Mouse (Mus musculus) limb, embryonic 13.5 days (tissue): ENCODE data around the gene Zp3. TPM values are rescaled to one million over a fixed set of nuclear protein-coding genes. Genes with fewer than 3 reads are reported as not detected.

Experiments used
- ATAC-seq: fragments of 200-750 bp; cut with Nextera tagmentation; 2 replicates; pipeline ENCODE4 v1.8.0; 2017; ENCODE audit warnings: low read depth, moderate number of reproducible peaks, moderate TSS enrichment; ENCODE audit not compliant: low FRiP score
- H3K27ac ChIP-seq: fragments of 300-500 bp; sonication (generic); 2 replicates; pipeline ENCODE4 v1.5.1; 2015; ENCODE audit warnings: inconsistent platforms, mild to moderate bottlenecking, moderate library complexity
- H3K27me3 ChIP-seq: fragments of 300-500 bp; sonication (generic); 2 replicates; pipeline ENCODE4 v1.6.1; 2015; ENCODE audit warnings: mild to moderate bottlenecking, inconsistent platforms
- H3K36me3 ChIP-seq: fragments of 300-500 bp; sonication (generic); 2 replicates; pipeline ENCODE4 v1.6.1; 2015; ENCODE audit warnings: inconsistent platforms, mild to moderate bottlenecking, moderate library complexity
- H3K4me1 ChIP-seq: fragments of 300-500 bp; sonication (generic); 2 replicates; pipeline ENCODE4 v1.6.1; 2015; ENCODE audit warnings: inconsistent platforms
- H3K4me2 ChIP-seq: fragments of 300-500 bp; sonication (generic); replicated peaks from 2 replicates; pipeline ENCODE4 v1.6.1; 2015; ENCODE audit warnings: inconsistent platforms, mild to moderate bottlenecking, moderate library complexity
- H3K4me3 ChIP-seq: fragments of 300-500 bp; sonication (generic); 2 replicates; pipeline ENCODE4 v1.5.1; 2015; ENCODE audit warnings: moderate library complexity, mild to moderate bottlenecking, inconsistent platforms
- H3K9ac ChIP-seq: fragments of 300-500 bp; sonication (generic); 2 replicates; pipeline ENCODE4 v1.6.1; 2015; ENCODE audit warnings: mild to moderate bottlenecking, inconsistent platforms
- H3K9me3 ChIP-seq: fragments of 300-500 bp; sonication (generic); 2 replicates; pipeline ENCODE4 v1.6.1; 2016; ENCODE audit warnings: inconsistent platforms
- WGBS: fragments of 180-500 bp; shearing (Covaris S2); methylation state at CpG from one replicate; pipeline ENCODE4 v1.1.7; 2015; 5-methylcytosine and 5-hydroxymethylcytosine counted together
- polyA plus RNA-seq: library from polyadenylated mRNA; unstranded; fragments of >200 nt; fragmentation: Nextera tagmentation; extraction: Ambion mirVana; gene quantifications from 2 replicates; pipeline ENCODE4 v1.2.1, GENCODE M21; 2015

Gene Zp3
- polyA plus RNA-seq, 1 experiment from 2014 or later: 0.22 TPM

GRCm38 (mm10) chr5:135963280-135963627 is 16.6 kb upstream of the Zp3 start:
- no peak for ATAC-seq
- no peaks in the 10 kb centered on the region for H3K27me3 ChIP-seq
- H3K9me3 ChIP-seq: no peaks in the 10 kb centered on the region
- H3K36me3 ChIP-seq: no peaks in the 10 kb centered on the region
- peak overlapping the region; percentile 97 for H3K27ac ChIP-seq
- peaks cover 26% of the 10 kb centered on the region for H3K4me1 ChIP-seq
- peak overlapping the region; percentile 67 for H3K4me3 ChIP-seq
- 4% methylated on average over 6 of the region's 6 CpGs for WGBS
- peak overlapping the region; percentile 93 for H3K9ac ChIP-seq
- H3K4me2 ChIP-seq: peak overlapping the region; percentile 92

DNA sequence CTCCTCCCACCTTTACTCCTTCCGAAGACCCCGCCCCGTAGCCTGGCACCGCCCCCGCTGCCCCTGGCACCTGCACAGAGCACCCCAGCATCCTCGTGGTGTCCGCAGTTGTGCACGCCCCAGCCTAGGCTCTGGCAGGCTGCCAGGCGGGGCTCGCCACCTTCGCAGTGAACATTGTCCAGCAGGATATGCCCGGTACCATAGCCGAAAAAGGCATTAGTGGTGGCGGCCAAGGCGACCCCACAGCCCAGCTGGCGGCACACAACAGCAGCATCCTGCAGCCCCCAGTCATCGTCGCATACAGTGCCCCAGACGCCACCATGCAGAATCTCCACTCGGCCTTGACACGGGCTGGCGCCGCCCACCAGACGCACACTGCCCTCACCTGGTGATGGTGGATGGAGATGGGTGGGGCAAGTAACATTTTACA is 14.4 kb upstream of the Zp3 start:
- ATAC-seq: no peak
- H3K9ac ChIP-seq: peak overlapping the region; percentile 4; the same call in 1 of the 2 replicates
- H3K27ac ChIP-seq: no peak overlapping the region
- H3K4me2 ChIP-seq: peak overlapping the region; percentile 56
- H3K27me3 ChIP-seq: no peaks in the 10 kb centered on the region
- H3K4me1 ChIP-seq: peaks cover 24% of the 10 kb centered on the region
- H3K9me3 ChIP-seq: no peaks in the 10 kb centered on the region
- no peaks in the 10 kb centered on the region for H3K36me3 ChIP-seq
- 8% methylated on average over 24 of the region's 24 CpGs for WGBS
- H3K4me3 ChIP-seq: peak overlapping the region; percentile 19; the same call in 1 of the 2 replicates

- no peaks in the 10 kb centered on the region for H3K9me3 ChIP-seq
- peaks cover 16% of the 10 kb centered on the region for H3K4me1 ChIP-seq
- no peak overlapping the region for H3K4me3 ChIP-seq
- no peak overlapping the region for H3K9ac ChIP-seq
- H3K27ac ChIP-seq: no peak overlapping the region
- no peaks in the 10 kb centered on the region for H3K36me3 ChIP-seq
- WGBS: 67% methylated on average over 9 of the region's 9 CpGs
- no peak for ATAC-seq
- H3K27me3 ChIP-seq: no peaks in the 10 kb centered on the region
- no peak overlapping the region for H3K4me2 ChIP-seq
These were observed 13.0 kb upstream of the Zp3 start for GRCm38 (mm10) chr5:135966866-135967265.

DNA sequence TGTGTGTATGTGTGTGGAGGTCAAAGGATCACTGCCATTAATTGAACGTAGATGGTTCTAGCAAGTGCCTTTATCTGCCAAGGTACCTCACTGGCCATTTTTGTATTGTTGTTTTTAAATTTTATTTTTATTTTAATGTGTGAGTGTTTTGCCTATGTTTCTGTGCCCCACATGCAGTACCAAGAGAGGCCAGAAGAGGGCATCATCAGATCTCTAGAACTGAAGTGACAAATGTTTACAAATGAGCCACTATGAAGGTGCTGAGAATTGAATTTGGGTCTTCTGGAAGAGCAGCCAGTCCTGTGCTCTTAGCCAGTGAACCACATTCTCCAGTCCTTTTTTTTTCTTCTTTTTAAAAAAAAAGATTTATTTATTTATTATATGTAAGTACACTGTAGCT is 11.1 kb upstream of the Zp3 start:
- Histone ChIP-seq H3K27ac (no peak overlapping the region), H3K4me2 (no peak overlapping the region), H3K4me1 (peaks cover 10% of the 10 kb centered on the region), H3K27me3 (no peaks in the 10 kb centered on the region), H3K36me3 (no peaks in the 10 kb centered on the region), H3K4me3 (no peak overlapping the region), H3K9ac (no peak overlapping the region), H3K9me3 (no peaks in the 10 kb centered on the region)
- no peak for ATAC-seq
- 47% methylated on average over 1 of the region's 1 CpGs for WGBS

DNA sequence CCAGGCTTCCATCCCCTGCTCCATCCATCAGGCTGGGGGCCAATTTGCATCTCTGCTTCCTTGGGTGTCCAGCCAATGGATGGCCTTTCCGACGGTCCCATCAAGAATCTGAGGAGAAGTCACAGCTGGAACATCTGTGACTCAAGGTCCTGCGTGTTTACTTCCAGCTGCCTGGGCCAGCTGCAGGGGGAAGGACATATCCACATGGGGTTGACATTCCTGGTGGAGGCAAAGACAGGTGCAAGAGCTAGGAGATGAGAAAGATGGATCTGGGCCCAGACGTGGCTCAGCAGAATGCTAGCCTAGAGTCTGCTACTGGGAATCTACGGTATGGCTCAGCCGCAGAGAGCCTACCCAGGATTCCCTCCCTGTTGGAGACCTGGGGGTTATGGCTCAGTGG is 9.7 kb upstream of the Zp3 start:
- peaks cover 9% of the 10 kb centered on the region for H3K4me1 ChIP-seq
- no peaks in the 10 kb centered on the region for H3K9me3 ChIP-seq
- H3K9ac ChIP-seq: no peak overlapping the region
- H3K4me3 ChIP-seq: no peak overlapping the region
- H3K4me2 ChIP-seq: no peak overlapping the region
- H3K36me3 ChIP-seq: no peaks in the 10 kb centered on the region
- H3K27ac ChIP-seq: no peak overlapping the region
- ATAC-seq: no peak
- 74% methylated on average over 6 of the region's 6 CpGs for whole genome bisulfite sequencing
- H3K27me3 ChIP-seq: no peaks in the 10 kb centered on the region

DNA sequence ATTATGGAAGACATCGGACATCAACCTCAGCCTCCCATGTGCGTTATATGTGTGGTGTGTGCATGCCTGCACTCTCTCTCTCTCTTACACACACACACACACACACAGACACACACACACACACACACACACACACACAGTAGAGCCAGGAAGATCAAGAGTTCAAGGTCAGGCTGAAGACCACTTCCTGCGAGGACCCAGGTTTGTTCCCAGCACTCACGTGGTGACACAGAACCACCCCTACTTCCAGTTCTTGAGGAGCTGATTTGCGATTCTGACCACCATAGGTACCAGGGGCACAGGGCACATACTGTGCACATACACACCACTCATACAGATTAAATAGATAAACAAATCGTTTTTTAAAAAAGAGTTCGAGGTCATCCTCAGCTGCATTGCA is 8.0 kb upstream of the Zp3 start:
- Histone ChIP-seq H3K36me3 (no peaks in the 10 kb centered on the region), H3K4me1 (peaks cover 4% of the 10 kb centered on the region), H3K27me3 (no peaks in the 10 kb centered on the region), H3K9ac (no peak overlapping the region), H3K4me2 (no peak overlapping the region), H3K4me3 (no peak overlapping the region), H3K9me3 (no peaks in the 10 kb centered on the region), H3K27ac (no peak overlapping the region)
- WGBS: 89% methylated on average over 7 of the region's 7 CpGs
- ATAC-seq: no peak

DNA sequence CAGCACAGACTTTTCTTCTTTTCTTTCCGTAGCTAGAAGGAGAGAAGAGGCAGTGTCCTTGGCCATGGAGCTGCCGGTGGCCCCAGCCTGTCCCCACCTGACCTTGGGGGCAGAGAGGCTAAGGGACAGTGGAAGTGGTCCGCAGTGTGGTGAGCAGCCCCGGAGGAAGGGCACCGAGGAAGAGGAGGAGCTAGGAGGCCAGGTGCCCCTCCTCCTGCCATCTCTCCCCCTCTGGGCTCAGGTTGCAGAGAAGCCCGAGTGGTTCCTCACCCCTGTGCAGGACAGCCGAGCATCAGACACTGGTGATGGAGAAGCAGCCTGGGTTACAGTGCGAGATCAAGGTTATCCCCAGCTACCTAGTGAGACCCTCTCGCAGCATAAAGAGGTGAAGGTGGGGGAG is 5.5 kb upstream of the Zp3 start, which contains the start of gene Ssc4d:
Gene Ssc4d, minus strand, starts transcription at position 167 of the 400 bp plus-strand sequence.
- ATAC-seq: no peak
- peak within 1 kb of the TSS; percentile 30 for H3K4me3 ChIP-seq
- H3K27me3 ChIP-seq: no peaks in the 10 kb centered on the region
- H3K36me3 ChIP-seq: no peaks in the 10 kb centered on the region
- 0 out of 2 replicates have a peak within 1 kb of the TSS, but pooled peaks have one; percentile 43 for H3K9ac ChIP-seq
- peak within 1 kb of the TSS; percentile 49 for H3K4me2 ChIP-seq
- WGBS: 11% methylated on average over 9 of the region's 9 CpGs
- peaks cover 4% of the 10 kb centered on the region for H3K4me1 ChIP-seq
- H3K27ac ChIP-seq: no peak within 1 kb of the TSS
- peaks cover 2% of the 10 kb centered on the region; the same call in 1 of the 2 replicates for H3K9me3 ChIP-seq

DNA sequence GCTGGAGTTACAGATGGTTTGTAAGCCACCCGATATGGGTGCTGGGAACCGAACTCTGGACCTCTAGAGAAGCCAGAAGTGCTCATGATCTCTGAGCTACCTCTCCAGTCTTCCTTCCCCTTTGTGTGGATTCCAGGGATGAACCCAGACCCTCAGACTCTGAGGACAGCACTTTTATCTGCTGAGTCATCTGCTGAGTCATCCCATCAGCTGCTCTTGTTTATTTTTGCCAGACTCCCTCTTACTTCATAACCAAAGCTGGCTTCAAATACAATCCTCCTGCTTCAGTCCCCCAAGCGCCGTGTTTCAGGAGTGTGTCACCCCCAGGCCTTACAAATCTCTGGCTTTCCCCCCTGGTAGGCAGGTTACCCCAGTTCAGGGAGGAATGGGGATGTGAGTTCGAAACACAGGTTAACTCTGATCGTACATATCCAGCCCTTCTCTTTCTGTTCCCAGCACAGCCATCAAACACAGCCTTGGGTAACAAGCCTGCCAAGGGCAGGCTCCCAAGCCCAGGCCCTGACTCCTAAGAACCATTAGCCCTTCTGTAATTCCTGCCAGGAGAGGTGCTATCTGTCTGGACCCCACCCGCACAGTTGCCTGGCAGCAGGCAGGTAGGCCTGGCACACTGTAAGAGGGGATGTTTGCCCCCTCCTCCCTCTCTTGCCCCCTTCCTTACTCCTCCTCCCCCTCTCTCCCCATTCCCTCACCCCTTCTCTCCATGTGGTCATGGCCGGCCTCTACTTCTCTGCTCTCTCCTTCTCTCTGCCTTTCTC is 3.8 kb upstream of the Zp3 start:
- H3K4me2 ChIP-seq: no peak overlapping the region
- H3K9me3 ChIP-seq: peaks cover 3% of the 10 kb centered on the region; the same call in 1 of the 2 replicates
- no peak overlapping the region for H3K9ac ChIP-seq
- no peak overlapping the region for H3K4me3 ChIP-seq
- no peaks in the 10 kb centered on the region for H3K27me3 ChIP-seq
- 92% methylated on average over 8 of the region's 8 CpGs for WGBS
- ATAC-seq: no peak
- no peak overlapping the region for H3K27ac ChIP-seq
- H3K36me3 ChIP-seq: no peaks in the 10 kb centered on the region
- H3K4me1 ChIP-seq: peaks cover 4% of the 10 kb centered on the region

DNA sequence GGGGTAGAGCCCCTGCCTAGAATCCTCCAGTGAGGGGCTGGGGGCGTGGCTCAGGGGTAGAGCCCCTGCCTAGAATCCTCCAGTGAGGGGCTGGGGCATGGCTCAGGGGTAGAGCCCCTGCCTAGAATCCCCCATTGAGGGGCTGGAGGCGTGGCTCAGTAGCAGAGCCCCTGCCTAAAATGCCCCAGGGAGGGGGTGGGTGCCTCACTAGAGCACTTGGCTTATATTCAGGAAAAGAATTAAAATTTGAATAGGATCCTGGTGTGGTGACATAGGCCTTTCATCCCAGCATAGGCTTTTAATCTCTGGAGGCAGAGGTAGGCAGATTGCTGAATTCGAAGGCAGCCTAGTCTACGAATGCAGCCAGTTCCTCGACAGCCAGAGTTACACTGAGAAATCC is 518 bp upstream of the Zp3 start:
- Histone ChIP-seq H3K27ac (no peak overlapping the region), H3K36me3 (no peaks in the 10 kb centered on the region), H3K4me1 (peaks cover 5% of the 10 kb centered on the region), H3K27me3 (no peaks in the 10 kb centered on the region), H3K9ac (no peak overlapping the region), H3K4me2 (no peak overlapping the region), H3K4me3 (no peak overlapping the region), H3K9me3 (peaks cover 3% of the 10 kb centered on the region; the same call in 1 of the 2 replicates)
- 84% methylated on average over 5 of the region's 5 CpGs for WGBS
- ATAC-seq: no peak

- WGBS: 32% methylated on average over 6 of the region's 6 CpGs
These were observed 2.5 kb downstream of the Zp3 start for GRCm38 (mm10) chr5:135982398-135982797.

GRCm38 (mm10) chr5:135984546-135985044 is 4.7 kb downstream of the Zp3 start:
- WGBS: 65% methylated on average over 6 of the region's 6 CpGs
- no peaks in the 10 kb centered on the region for H3K36me3 ChIP-seq

More at GRCm38 (mm10) chr5:135982398-135982797, 2.5 kb downstream of the Zp3 start:
- H3K4me2 ChIP-seq: peak overlapping the region; percentile 14; the same call in 1 of the 2 replicates
- no peak overlapping the region for H3K4me3 ChIP-seq
- no peaks in the 10 kb centered on the region for H3K36me3 ChIP-seq
- H3K27me3 ChIP-seq: no peaks in the 10 kb centered on the region
- H3K27ac ChIP-seq: no peak overlapping the region
- H3K9me3 ChIP-seq: peaks cover 3% of the 10 kb centered on the region; the same call in 1 of the 2 replicates
- no peak overlapping the region for H3K9ac ChIP-seq
- peaks cover 3% of the 10 kb centered on the region; the same call in 1 of the 2 replicates for H3K4me1 ChIP-seq
- ATAC-seq: no peak; the same call in 1 of the 2 replicates

DNA sequence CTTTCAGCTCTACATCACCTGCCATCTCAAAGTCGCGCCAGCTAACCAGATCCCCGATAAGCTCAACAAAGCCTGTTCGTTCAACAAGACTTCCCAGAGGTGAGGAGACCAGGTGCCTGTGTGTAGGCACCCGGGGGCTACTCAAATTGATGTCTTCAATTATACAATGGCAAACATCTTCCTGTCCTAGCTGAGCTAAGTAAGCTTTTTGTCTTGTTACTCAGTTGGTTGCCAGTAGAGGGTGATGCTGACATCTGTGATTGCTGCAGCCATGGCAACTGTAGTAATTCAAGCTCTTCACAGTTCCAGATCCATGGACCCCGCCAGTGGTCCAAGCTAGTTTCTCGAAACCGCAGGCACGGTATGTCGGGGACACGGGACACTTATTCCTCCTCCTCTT is 7.3 kb downstream of the Zp3 start:
- no peaks in the 10 kb centered on the region for H3K27me3 ChIP-seq
- peaks cover 3% of the 10 kb centered on the region; the same call in 1 of the 2 replicates for H3K4me1 ChIP-seq
- no peak overlapping the region for H3K27ac ChIP-seq
- no peak for ATAC-seq
- no peak overlapping the region for H3K4me3 ChIP-seq
- H3K9me3 ChIP-seq: no peaks in the 10 kb centered on the region
- no peak overlapping the region for H3K4me2 ChIP-seq
- no peaks in the 10 kb centered on the region for H3K36me3 ChIP-seq
- H3K9ac ChIP-seq: no peak overlapping the region
- WGBS: 57% methylated on average over 11 of the region's 11 CpGs

More at GRCm38 (mm10) chr5:135984546-135985044, 4.7 kb downstream of the Zp3 start:
- Histone ChIP-seq H3K9ac (no peak overlapping the region), H3K4me1 (peaks cover 3% of the 10 kb centered on the region; the same call in 1 of the 2 replicates), H3K27ac (no peak overlapping the region), H3K27me3 (no peaks in the 10 kb centered on the region), H3K4me3 (no peak overlapping the region), H3K9me3 (no peaks in the 10 kb centered on the region), H3K4me2 (no peak overlapping the region)
- ATAC-seq: no peak
